ENCODE assay signal across 10 mouse cellular contexts in the genomic region with DNA sequence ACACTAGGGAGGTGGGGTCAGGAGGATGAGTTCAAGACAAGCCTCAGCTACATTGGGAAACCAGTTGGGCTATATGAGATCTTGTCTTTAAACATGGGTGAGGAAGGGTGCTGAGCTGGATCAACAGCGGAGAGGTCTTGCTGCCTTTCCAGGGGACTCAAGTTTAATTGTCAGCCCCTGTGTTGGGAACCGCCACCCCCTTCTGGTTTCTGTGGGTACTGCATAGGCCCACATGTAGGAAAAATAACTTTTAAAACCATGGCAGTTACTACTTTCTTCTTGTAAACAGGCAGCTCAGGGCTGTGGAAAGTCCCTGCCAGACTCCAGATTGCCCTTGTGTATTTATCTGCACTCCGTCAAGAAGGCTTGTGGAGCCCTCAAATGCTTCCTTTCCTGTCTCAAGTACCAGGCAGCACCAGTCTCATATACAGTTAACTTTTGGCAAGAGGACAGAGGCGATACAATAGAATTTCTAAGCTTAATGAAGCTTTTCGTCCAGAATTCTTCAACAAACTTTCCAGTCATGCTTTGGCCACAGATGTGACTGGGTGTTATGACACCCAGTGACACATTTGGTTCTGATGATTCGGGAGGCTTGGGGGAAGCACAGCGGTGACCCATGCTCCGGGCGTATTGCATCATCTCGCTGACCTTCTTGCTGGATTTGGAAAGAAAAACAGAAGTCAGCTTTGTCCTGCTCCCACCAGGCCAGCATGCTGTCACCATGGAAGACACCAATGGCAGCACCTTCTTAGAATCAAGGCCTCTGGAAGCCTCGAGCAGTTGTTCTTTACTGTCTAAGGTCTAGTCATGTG. TPM values are rescaled to one million over a fixed set of nuclear protein-coding genes. Genes with fewer than 3 reads are reported as not detected.
DNase-seq lines count a peak whose midpoint lies in the region; ATAC-seq lines count a peak whose summit lies in the region.
"Had no signal": no experiment of that assay in that cellular context is flagged by ENCODE, and none has a peak within 500 bp of the region (broad histone marks: within the 10 kb centered on the region; RNA-seq: fewer than 3 reads in every experiment).

No protein-coding gene starts in this region.

- intact Hi-C loops in left cerebral cortex, postnatal 14 days (cut with DNase I): loop anchor here (5.0 kb wide), 2 partner anchors 62 to 77 kb away; no protein-coding TSS in a partner anchor

- H3K4me3 ChIP-seq in embryonic facial prominence, embryonic 10.5 days: no peak overlapping the region
- H3K4me3 ChIP-seq: embryonic facial prominence, embryonic 12.5 days had no signal

- H3K27ac ChIP-seq in embryonic facial prominence, embryonic 10.5 days (replicated peaks): no peak overlapping the region
- H3K27ac ChIP-seq: embryonic facial prominence, embryonic 12.5 days had no signal

- no peaks in the 10 kb centered on the region for H3K4me1 ChIP-seq in embryonic facial prominence, embryonic 10.5 days
- H3K4me1 ChIP-seq: embryonic facial prominence, embryonic 12.5 days had no signal

- peak; percentile 40 for ATAC-seq in activated CD4-positive, CD25-positive, alpha-beta regulatory T cell, adult 4 months
- ATAC-seq in hematopoietic stem cell, adult 5-6 weeks (replicated peaks in 1 of 2; ENCODE audit: insufficient read depth in 1 of 2, low FRiP score in 2 of 2, low TSS enrichment in 1 of 2, low read depth in 1 of 2, poor library complexity in 2 of 2, severe bottlenecking in 2 of 2): peak; percentile 67 to 70
- ATAC-seq in megakaryocyte progenitor cell, adult 5-6 weeks (replicated peaks; ENCODE audit: poor library complexity): peak; percentile 83

- 69% methylated on average over 11 of the region's 11 CpGs for WGBS in embryonic facial prominence, embryonic 10.5 days

- no peaks in the 10 kb centered on the region for H3K27me3 ChIP-seq in embryonic facial prominence, embryonic 10.5 days (replicated peaks; ENCODE audit: low read depth, poor library complexity, severe bottlenecking)
- H3K27me3 ChIP-seq in splenic B cell, adult 2 months (ENCODE audit: control insufficient read depth, insufficient read depth, low read length, poor library complexity, severe bottlenecking): no peaks in the 10 kb centered on the region
- H3K27me3 ChIP-seq: embryonic facial prominence, embryonic 12.5 days had no signal

- DNase-seq in gastrocnemius, adult 18-20 months (ENCODE audit: low spot score): peak; percentile 55
- no peak for DNase-seq in gastrocnemius, postnatal 25 days
- peak; percentile 65 for DNase-seq in embryonic facial prominence, embryonic 10.5 days (ENCODE audit: low spot score)
- DNase-seq in left cerebral cortex, postnatal 14 days (ENCODE audit: low spot score in 2 of 2): peak; percentile 64 to 74
- DNase-seq in splenic B cell, adult 2 months (ENCODE audit: low read depth, low spot score): peak; percentile 57

- no peaks in the 10 kb centered on the region for H3K36me3 ChIP-seq in embryonic facial prominence, embryonic 10.5 days (replicated peaks)
- H3K36me3 ChIP-seq in splenic B cell, adult 2 months (ENCODE audit: control insufficient read depth, insufficient read depth, low read length, poor library complexity, severe bottlenecking): no peaks in the 10 kb centered on the region
- H3K36me3 ChIP-seq: embryonic facial prominence, embryonic 12.5 days had no signal

- H3K9me3 ChIP-seq in embryonic facial prominence, embryonic 10.5 days: no peaks in the 10 kb centered on the region
- H3K9me3 ChIP-seq: embryonic facial prominence, embryonic 12.5 days had no signal

RNA-seq across cellular contexts. Expression of a gene that starts 1.0 kb away (rescaled TPM):
- under 1 TPM in 1 of 2 experiments, not detected in 1; 0.28 TPM for total RNA-seq in gastrocnemius, adult 18-20 months (2021)
- not detected for total RNA-seq in gastrocnemius, postnatal 25 days (2021)
- not detected for polyA plus RNA-seq in activated CD4-positive, CD25-positive, alpha-beta regulatory T cell, adult 4 months (2017; shearing (Covaris generic))
- polyA plus RNA-seq in embryonic facial prominence, embryonic 10.5 days (2016; fragmentation: Nextera tagmentation; extraction: Ambion mirVana): not detected in 2 replicates
- not detected in 2 replicates for total RNA-seq in hematopoietic stem cell, adult 5-6 weeks (2017)
- not detected for total RNA-seq in left cerebral cortex, postnatal 14 days (2021)
- not detected in 2 replicates for total RNA-seq in megakaryocyte progenitor cell, adult 5-6 weeks (2015)
- total RNA-seq in megakaryocyte progenitor cell, adult 5-6 weeks (2017): not detected in 2 replicates
- total RNA-seq: neutrophil, adult 5-6 weeks had no signal
- polyA plus RNA-seq: embryonic facial prominence, embryonic 12.5 days had no signal

RNA-seq across cellular contexts. Expression of a gene that starts 7.1 kb away (rescaled TPM):
- total RNA-seq in gastrocnemius, adult 18-20 months (2021): 1 to 10 TPM; 3.9 to 4.3 TPM
- 1 to 10 TPM; 3.3 TPM for total RNA-seq in gastrocnemius, postnatal 25 days (2021)
- polyA plus RNA-seq in activated CD4-positive, CD25-positive, alpha-beta regulatory T cell, adult 4 months (2017; shearing (Covaris generic)): 1 to 10 TPM; 4.6 to 6.6 TPM
- polyA plus RNA-seq in embryonic facial prominence, embryonic 10.5 days (2016; fragmentation: Nextera tagmentation; extraction: Ambion mirVana): 20.2 and 22.1 TPM in 2 replicates
- total RNA-seq in hematopoietic stem cell, adult 5-6 weeks (2017): 11.2 and 20.8 TPM in 2 replicates
- 10 to 100 TPM; 14.0 to 14.1 TPM for total RNA-seq in left cerebral cortex, postnatal 14 days (2021)
- total RNA-seq in megakaryocyte progenitor cell, adult 5-6 weeks (2015): 8.5 and 8.8 TPM in 2 replicates
- total RNA-seq in megakaryocyte progenitor cell, adult 5-6 weeks (2017): 12.2 and 13.8 TPM in 2 replicates

RNA-seq across cellular contexts. Expression of a gene that starts 20.5 kb away (rescaled TPM):
- under 1 TPM; 0.37 to 0.40 TPM for total RNA-seq in gastrocnemius, adult 18-20 months (2021)
- total RNA-seq in gastrocnemius, postnatal 25 days (2021): under 1 TPM; 0.28 to 0.32 TPM
- polyA plus RNA-seq in activated CD4-positive, CD25-positive, alpha-beta regulatory T cell, adult 4 months (2017; shearing (Covaris generic)): not detected
- polyA plus RNA-seq in embryonic facial prominence, embryonic 10.5 days (2016; fragmentation: Nextera tagmentation; extraction: Ambion mirVana): 0.36 TPM in 1 of 2 replicates, not detected in the other
- not detected in 2 replicates for total RNA-seq in hematopoietic stem cell, adult 5-6 weeks (2017)
- total RNA-seq in left cerebral cortex, postnatal 14 days (2021): 10 to 100 TPM in 1 of 2 experiments, 1 to 10 TPM in 1; 8.1 to 12.0 TPM
- total RNA-seq in megakaryocyte progenitor cell, adult 5-6 weeks (2015): not detected in 2 replicates
- not detected in 2 replicates for total RNA-seq in megakaryocyte progenitor cell, adult 5-6 weeks (2017)
- total RNA-seq: neutrophil, adult 5-6 weeks had no signal

RNA-seq across cellular contexts. Expression of a gene that starts 57.1 kb away (rescaled TPM):
- 10 to 100 TPM in 1 of 2 experiments, 1 to 10 TPM in 1; 9.7 to 12.0 TPM for total RNA-seq in gastrocnemius, adult 18-20 months (2021)
- total RNA-seq in gastrocnemius, postnatal 25 days (2021): 10 to 100 TPM; 11.5 to 13.7 TPM
- 1 to 10 TPM; 4.1 to 9.7 TPM for polyA plus RNA-seq in activated CD4-positive, CD25-positive, alpha-beta regulatory T cell, adult 4 months (2017; shearing (Covaris generic))
- polyA plus RNA-seq in embryonic facial prominence, embryonic 10.5 days (2016; fragmentation: Nextera tagmentation; extraction: Ambion mirVana): 37.0 and 40.2 TPM in 2 replicates
- total RNA-seq in hematopoietic stem cell, adult 5-6 weeks (2017): 30.1 and 44.4 TPM in 2 replicates
- 10 to 100 TPM; 27.2 to 30.7 TPM for total RNA-seq in left cerebral cortex, postnatal 14 days (2021)
- 54.2 and 64.4 TPM in 2 replicates for total RNA-seq in megakaryocyte progenitor cell, adult 5-6 weeks (2015)
- total RNA-seq in megakaryocyte progenitor cell, adult 5-6 weeks (2017): 29.2 and 37.7 TPM in 2 replicates

RNA-seq across cellular contexts. Expression of a gene that starts 57.4 kb away (rescaled TPM):
- 100 to 1,000 TPM; 129 to 132 TPM for total RNA-seq in gastrocnemius, adult 18-20 months (2021)
- total RNA-seq in gastrocnemius, postnatal 25 days (2021): 100 to 1,000 TPM; 120 to 128 TPM
- 100 to 1,000 TPM; 322 to 323 TPM for polyA plus RNA-seq in activated CD4-positive, CD25-positive, alpha-beta regulatory T cell, adult 4 months (2017; shearing (Covaris generic))
- polyA plus RNA-seq in embryonic facial prominence, embryonic 10.5 days (2016; fragmentation: Nextera tagmentation; extraction: Ambion mirVana): 255 and 262 TPM in 2 replicates
- 68.9 and 103 TPM in 2 replicates for total RNA-seq in hematopoietic stem cell, adult 5-6 weeks (2017)
- 100 to 1,000 TPM; 171 to 175 TPM for total RNA-seq in left cerebral cortex, postnatal 14 days (2021)
- 257 and 280 TPM in 2 replicates for total RNA-seq in megakaryocyte progenitor cell, adult 5-6 weeks (2015)
- total RNA-seq in megakaryocyte progenitor cell, adult 5-6 weeks (2017): 105 TPM in 2 replicates
